Mouse (Mus musculus): ENCODE results near the gene Ets1.

DNA sequence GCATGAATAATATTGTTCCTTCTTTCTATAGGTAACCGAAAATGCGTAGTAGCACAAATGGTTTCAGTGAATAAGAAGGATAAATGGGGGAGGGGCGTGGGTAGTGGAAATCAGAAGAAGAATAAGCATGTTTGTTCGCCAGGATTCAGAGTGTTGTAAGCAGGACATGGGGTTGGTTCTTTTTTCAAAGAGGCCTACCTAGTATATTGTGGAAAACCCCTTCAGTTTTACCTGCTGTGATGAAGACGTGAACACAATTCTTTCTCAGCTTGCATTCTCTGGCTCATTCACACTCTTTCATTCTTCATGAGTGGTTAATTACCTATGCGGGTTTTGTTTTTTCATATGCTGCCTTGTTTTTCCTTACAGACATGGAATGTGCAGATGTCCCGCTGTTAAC is 92.3 kb downstream of the Ets1 start:
- TF ChIP-seq CTCF (IDR thresholded peaks at IDR 0.05; ENCODE audit: low read depth) (no peak), EP300 (IDR thresholded peaks at IDR 0.05; ENCODE audit: low read depth) (no peak)
